Mouse (Mus musculus): ENCODE results near the gene Deaf1.

- TF ChIP-seq CTCF (IDR thresholded peaks at IDR 0.05; ENCODE audit: low read depth) = no peak
- TF ChIP-seq EP300 (IDR thresholded peaks at IDR 0.05; ENCODE audit: low read depth) = no peak
Observed at GRCm38 (mm10) chr7:141299175-141299574, 28.3 kb downstream of the Deaf1 start.
